Mouse (Mus musculus) effector memory CD4-positive, alpha-beta T cell, adult 7 months (primary cell): ENCODE data around the gene Prkcsh. TPM values are rescaled to one million over a fixed set of nuclear protein-coding genes. Genes with fewer than 3 reads are reported as not detected.

Experiments
- polyA plus RNA-seq: library from polyadenylated mRNA; unstranded; fragments of 100-300 nt; shearing (Covaris generic); gene quantifications from one replicate; pipeline ENCODE4 v1.2.1, GENCODE M21; 2017

Prkcsh gene
- 58.9 TPM for polyA plus RNA-seq

GRCm38 (mm10) chr9:22002194-22003162 is at the start of gene Prkcsh, which contains the start of gene Ccdc151:
Gene Prkcsh, plus strand, starts transcription at chr9:22002806.
Gene Ccdc151, minus strand, starts transcription at chr9:22002634.

DNA sequence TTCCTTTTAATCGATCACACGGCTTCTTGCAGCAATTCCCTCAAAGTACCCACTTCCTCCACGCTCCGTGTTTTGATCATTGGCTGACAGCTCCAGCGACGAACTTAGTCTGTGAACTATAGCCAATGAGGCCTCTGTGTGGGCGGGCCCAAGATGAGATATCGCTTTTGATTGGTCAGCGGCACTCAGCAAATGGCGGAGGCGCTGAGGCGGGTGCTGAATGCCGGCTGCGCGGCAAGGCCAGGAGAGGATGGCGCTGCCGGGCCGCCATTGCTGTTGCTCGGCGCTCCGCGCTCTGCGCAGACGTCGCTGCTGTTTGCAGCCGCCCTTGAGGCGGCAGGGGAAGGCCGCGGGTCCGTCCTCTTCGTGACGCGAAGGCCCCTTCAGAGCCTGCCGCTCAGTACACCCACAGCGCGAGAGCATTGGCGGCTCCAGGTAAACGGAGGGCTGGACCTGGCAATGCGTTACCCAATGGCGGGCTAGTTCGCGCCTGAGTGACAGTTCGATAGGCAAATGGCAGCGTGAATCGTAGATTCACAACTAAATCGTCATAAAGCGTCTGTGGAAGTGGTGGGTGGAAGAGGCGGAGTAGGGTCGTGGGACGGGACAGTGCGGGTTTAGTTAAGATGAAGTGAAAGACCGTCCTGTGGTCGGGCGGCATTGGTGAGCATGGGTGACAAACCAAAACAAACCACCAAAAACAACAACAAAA is 46.9 kb upstream of the Prkcsh start, which contains the start of gene Swsap1:
Swsap1 (plus strand) TSS at position 186 of the 712 bp plus-strand sequence.

GRCm38 (mm10) chr9:21963417-21963816 is 39.2 kb upstream of the Prkcsh start, which contains the start of gene Epor:
Gene Epor, minus strand, starts transcription at chr9:21963506.

GRCm38 (mm10) chr9:21989230-21990110 is 13.1 kb upstream of the Prkcsh start, which contains the start of gene Rgl3:
Gene Rgl3, minus strand, starts transcription at chr9:21989446.

GRCm38 (mm10) chr9:22051958-22052254 is 49.3 kb downstream of the Prkcsh start, which contains the start of gene Elavl3:
Gene Elavl3, minus strand, starts transcription at chr9:22052023.

Other genes starting within 250 kb of the Prkcsh start
- gene Spc24, start 242.5 kb upstream of the Prkcsh start, polyA plus RNA-seq = 1.4 TPM
- gene Kank2, start 204.1 kb upstream of the Prkcsh start, polyA plus RNA-seq = 0.15 TPM
- 0.45 TPM for gene Angptl8, start 167.3 kb upstream of the Prkcsh start, polyA plus RNA-seq
- 5.8 TPM for gene Dock6, start 150.2 kb upstream of the Prkcsh start, polyA plus RNA-seq
- gene Rab3d, start 84.6 kb upstream of the Prkcsh start, polyA plus RNA-seq = 9.4 TPM
- gene Ccdc159, start 75.3 kb upstream of the Prkcsh start, polyA plus RNA-seq = 0.54 TPM
- gene Tmem205, start 75.2 kb upstream of the Prkcsh start, polyA plus RNA-seq = 0.51 TPM
- 2.8 TPM for gene Plppr2, start 65.8 kb upstream of the Prkcsh start, polyA plus RNA-seq
- 5.5 TPM for gene Swsap1, start 47.1 kb upstream of the Prkcsh start, polyA plus RNA-seq
- not detected for gene Epor, start 39.3 kb upstream of the Prkcsh start, polyA plus RNA-seq
- not detected for gene Rgl3, start 13.4 kb upstream of the Prkcsh start, polyA plus RNA-seq
- gene Ccdc151, start 172 bp upstream of the Prkcsh start, polyA plus RNA-seq = not detected
- gene Elavl3, start 49.2 kb downstream of the Prkcsh start, polyA plus RNA-seq = 0.16 TPM
- gene Gm49318, start 68.5 kb downstream of the Prkcsh start, polyA plus RNA-seq = not detected
- gene Zfp653, start 68.6 kb downstream of the Prkcsh start, polyA plus RNA-seq = 20.1 TPM
- gene Ecsit, start 82.6 kb downstream of the Prkcsh start, polyA plus RNA-seq = 25.1 TPM
- not detected for gene Cnn1, start 96.4 kb downstream of the Prkcsh start, polyA plus RNA-seq
- gene Elof1, start 114.4 kb downstream of the Prkcsh start, polyA plus RNA-seq = 28.6 TPM
- 193 TPM for gene Acp5, start 132.9 kb downstream of the Prkcsh start, polyA plus RNA-seq
- gene Pigyl, start 154.0 kb downstream of the Prkcsh start, polyA plus RNA-seq = 10.7 TPM
- gene Zfp872, start 185.3 kb downstream of the Prkcsh start, polyA plus RNA-seq = 0.34 TPM
- gene Zfp809, start 222.9 kb downstream of the Prkcsh start, polyA plus RNA-seq = 50.9 TPM